Mouse (Mus musculus): ENCODE results near the gene Fat3.

Gene Fat3

GRCm38 (mm10) chr9:16029066-16029465 lies 472.0 kb downstream of the Fat3 start:
- in situ Hi-C loops (cut with MboI, MseI) = no loop called here

- in situ Hi-C loops (cut with MboI, MseI) = no loop called here
Measured at GRCm38 (mm10) chr9:16028394-16028911, 472.6 kb downstream of the Fat3 start.

- in situ Hi-C loops (cut with MboI, MseI) = no loop called here
Measured at GRCm38 (mm10) chr9:16026054-16026453, 475.0 kb downstream of the Fat3 start.

- in situ Hi-C loops (cut with MboI, MseI) = no loop called here
Measured at GRCm38 (mm10) chr9:16024706-16025105, 476.4 kb downstream of the Fat3 start.

GRCm38 (mm10) chr9:16014115-16014514 lies 487.0 kb downstream of the Fat3 start:
- in situ Hi-C loops (cut with MboI, MseI) = no loop called here

- in situ Hi-C loops (cut with MboI, MseI) = no loop called here
Measured at GRCm38 (mm10) chr9:16011382-16011781, 489.7 kb downstream of the Fat3 start.

- in situ Hi-C loops (cut with MboI, MseI) = no loop called here
Measured at GRCm38 (mm10) chr9:16007516-16007915, 493.6 kb downstream of the Fat3 start.

GRCm38 (mm10) chr9:16002991-16003390 lies 498.1 kb downstream of the Fat3 start:
- in situ Hi-C loops (cut with MboI, MseI) = no loop called here

- in situ Hi-C loops (cut with MboI, MseI) = no loop called here
Measured at GRCm38 (mm10) chr9:15994762-15995161, 506.3 kb downstream of the Fat3 start.

GRCm38 (mm10) chr9:15994177-15994576 lies 506.9 kb downstream of the Fat3 start:
- in situ Hi-C loops (cut with MboI, MseI) = no loop called here

- in situ Hi-C loops (cut with MboI, MseI) = no loop called here
Measured at GRCm38 (mm10) chr9:15992158-15992846, 508.8 kb downstream of the Fat3 start.

- in situ Hi-C loops (cut with MboI, MseI) = loop anchor here in 1 of 2 experiments (10.0 kb wide), 1 partner anchor 276 kb away; no protein-coding TSS in a partner anchor
Measured at GRCm38 (mm10) chr9:15978317-15978716, 522.8 kb downstream of the Fat3 start.

- in situ Hi-C loops (cut with MboI, MseI) = loop anchor here in 1 of 2 experiments (10.0 kb wide), 1 partner anchor 278 kb away; no protein-coding TSS in a partner anchor
Measured at GRCm38 (mm10) chr9:15976959-15977663, 524.0 kb downstream of the Fat3 start.

- in situ Hi-C loops (cut with MboI, MseI) = loop anchor here in 1 of 2 experiments (10.0 kb wide), 1 partner anchor 279 kb away; no protein-coding TSS in a partner anchor
Measured at GRCm38 (mm10) chr9:15975999-15976398, 525.1 kb downstream of the Fat3 start.

GRCm38 (mm10) chr9:15972201-15972600 lies 528.9 kb downstream of the Fat3 start:
- in situ Hi-C loops (cut with MboI, MseI) = loop anchor here in 1 of 2 experiments (10.0 kb wide), 1 partner anchor 283 kb away; no protein-coding TSS in a partner anchor

- in situ Hi-C loops (cut with MboI, MseI) = loop anchor here in 1 of 2 experiments (10.0 kb wide), 1 partner anchor 283 kb away; no protein-coding TSS in a partner anchor
Measured at GRCm38 (mm10) chr9:15971393-15971792, 529.7 kb downstream of the Fat3 start.

GRCm38 (mm10) chr9:15964198-15964597 lies 536.9 kb downstream of the Fat3 start:
- in situ Hi-C loops (cut with MboI, MseI) = no loop called here

GRCm38 (mm10) chr9:15962886-15963285 lies 538.2 kb downstream of the Fat3 start:
- in situ Hi-C loops (cut with MboI, MseI) = no loop called here

GRCm38 (mm10) chr9:15958224-15958787 lies 542.8 kb downstream of the Fat3 start:
- in situ Hi-C loops (cut with MboI, MseI) = loop anchor here in 1 of 2 experiments (10.0 kb wide), 1 partner anchor 1286 kb away; no protein-coding TSS in a partner anchor

- in situ Hi-C loops (cut with MboI, MseI) = loop anchor here in 1 of 2 experiments (10.0 kb wide), 1 partner anchor 1287 kb away; no protein-coding TSS in a partner anchor
Measured at GRCm38 (mm10) chr9:15957816-15958215, 543.3 kb downstream of the Fat3 start.

GRCm38 (mm10) chr9:15955147-15955782 lies 545.8 kb downstream of the Fat3 start:
- in situ Hi-C loops (cut with MboI, MseI) = loop anchor here in 1 of 2 experiments (10.0 kb wide), 1 partner anchor 1290 kb away; no protein-coding TSS in a partner anchor
